Mouse (Mus musculus) ovary, adult 18-20 months (tissue): ENCODE measurements around the gene Hes6.
A peak's percentile ranks its signal among the peaks of the same experiment; 100 is the strongest.

Source experiments
- DNase-seq: peaks from one replicate; pipeline ENCODE4 v3.0.0; 2022; ENCODE audit warnings: low spot score, mixed read lengths

Hes6 gene

GRCm38 (mm10) chr1:91413898-91414594 lies at the start of gene Hes6:
Gene Hes6 (minus strand): TSS chr1:91414038.
- DNase-seq: peak; percentile 33

- DNase-seq: no peak
Observed at GRCm38 (mm10) chr1:91463336-91463995, 49.6 kb upstream of the Hes6 start.

GRCm38 (mm10) chr1:91460564-91460963 lies 46.7 kb upstream of the Hes6 start:
- no peak for DNase-seq

GRCm38 (mm10) chr1:91460069-91460468 lies 46.2 kb upstream of the Hes6 start:
- DNase-seq: no peak

GRCm38 (mm10) chr1:91459059-91459809 lies 45.4 kb upstream of the Hes6 start, which contains the start of gene Per2:
Gene Per2 (minus strand): TSS chr1:91459324.
- DNase-seq: peak; percentile 95

GRCm38 (mm10) chr1:91458223-91458861 lies 44.5 kb upstream of the Hes6 start:
- DNase-seq: no peak

GRCm38 (mm10) chr1:91457698-91458097 lies 43.9 kb upstream of the Hes6 start:
- no peak for DNase-seq

GRCm38 (mm10) chr1:91457116-91457515 lies 43.3 kb upstream of the Hes6 start:
- DNase-seq: no peak

GRCm38 (mm10) chr1:91456301-91456801 lies 42.5 kb upstream of the Hes6 start:
- DNase-seq: peak; percentile 60

GRCm38 (mm10) chr1:91455661-91456161 lies 41.9 kb upstream of the Hes6 start:
- no peak for DNase-seq

GRCm38 (mm10) chr1:91454927-91455326 lies 41.1 kb upstream of the Hes6 start:
- no peak for DNase-seq

GRCm38 (mm10) chr1:91454366-91454765 lies 40.5 kb upstream of the Hes6 start:
- no peak for DNase-seq

- DNase-seq: no peak
Observed at GRCm38 (mm10) chr1:91453932-91454331, 40.1 kb upstream of the Hes6 start.

- no peak for DNase-seq
Observed at GRCm38 (mm10) chr1:91451547-91452084, 37.8 kb upstream of the Hes6 start.

- DNase-seq: no peak
Observed at GRCm38 (mm10) chr1:91450851-91451250, 37.0 kb upstream of the Hes6 start.

GRCm38 (mm10) chr1:91448688-91449087 lies 34.9 kb upstream of the Hes6 start:
- DNase-seq: peak; percentile 58

- DNase-seq: no peak
Observed at GRCm38 (mm10) chr1:91446511-91446910, 32.7 kb upstream of the Hes6 start.

- DNase-seq: peak; percentile 67
Observed at GRCm38 (mm10) chr1:91446060-91446459, 32.2 kb upstream of the Hes6 start.

GRCm38 (mm10) chr1:91444841-91445830 lies 31.3 kb upstream of the Hes6 start:
- no peak for DNase-seq

GRCm38 (mm10) chr1:91442350-91442990 lies 28.6 kb upstream of the Hes6 start:
- DNase-seq: no peak
